Mouse (Mus musculus) liver (tissue): Measurements from ENCODE around the gene Pou6f2.

Experiments used
- DNase-seq: peaks from one replicate; pipeline ENCODE4 v3.0.0-alpha.2; 2020; ENCODE audit warnings: mixed read lengths

The Pou6f2 gene

DNA sequence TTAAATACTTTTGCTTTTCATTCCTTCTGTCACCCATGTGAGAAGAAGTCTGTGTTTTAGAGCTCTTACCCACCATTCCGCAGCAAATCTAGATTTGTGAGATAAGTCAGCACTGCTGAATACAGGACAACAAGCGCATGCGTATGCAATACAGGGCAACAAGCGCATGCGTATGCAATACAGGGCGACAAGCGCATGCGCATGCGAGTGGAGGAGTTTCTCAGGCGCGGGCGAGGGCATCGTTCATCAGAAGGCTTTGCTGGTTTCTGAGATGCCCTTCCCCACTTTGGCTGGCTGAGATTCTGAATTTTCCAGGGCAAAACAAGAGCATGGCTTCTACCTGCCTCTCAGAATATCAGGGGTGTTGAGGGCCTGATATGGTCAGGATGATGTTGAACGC, 186.2 kb downstream of the Pou6f2 start:
- no peak for DNase-seq

GRCm38 (mm10) chr13:18204476-18205250, 192.8 kb downstream of the Pou6f2 start:
- no peak for DNase-seq

DNA sequence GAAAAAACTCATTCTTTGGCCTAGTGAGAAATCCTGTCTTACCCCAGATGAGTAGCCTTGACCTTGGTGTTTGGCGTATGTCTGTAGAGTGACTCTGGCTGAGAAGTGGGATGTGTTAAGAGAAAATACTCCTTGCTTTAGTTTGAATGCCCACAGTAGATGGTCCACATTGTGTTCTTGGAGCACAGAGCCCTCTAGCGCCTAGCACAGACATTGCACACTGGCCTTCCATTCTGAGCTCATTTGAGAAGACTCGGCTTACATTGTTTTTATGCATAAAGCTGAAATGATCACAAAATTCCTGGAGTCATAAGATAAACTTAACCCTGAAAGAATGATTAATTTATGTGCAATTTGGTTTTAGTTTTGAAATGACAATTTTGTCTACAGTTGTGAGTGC, 223.5 kb downstream of the Pou6f2 start:
- DNase-seq, result peak; percentile 12

- DNase-seq, result no peak
These were observed 224.5 kb downstream of the Pou6f2 start for GRCm38 (mm10) chr13:18173021-18173420.

GRCm38 (mm10) chr13:18172334-18172733, 225.2 kb downstream of the Pou6f2 start:
- peak; percentile 16 for DNase-seq

GRCm38 (mm10) chr13:18164182-18164581, 233.3 kb downstream of the Pou6f2 start:
- no peak for DNase-seq

GRCm38 (mm10) chr13:18160566-18160965, 236.9 kb downstream of the Pou6f2 start:
- DNase-seq, result no peak

DNA sequence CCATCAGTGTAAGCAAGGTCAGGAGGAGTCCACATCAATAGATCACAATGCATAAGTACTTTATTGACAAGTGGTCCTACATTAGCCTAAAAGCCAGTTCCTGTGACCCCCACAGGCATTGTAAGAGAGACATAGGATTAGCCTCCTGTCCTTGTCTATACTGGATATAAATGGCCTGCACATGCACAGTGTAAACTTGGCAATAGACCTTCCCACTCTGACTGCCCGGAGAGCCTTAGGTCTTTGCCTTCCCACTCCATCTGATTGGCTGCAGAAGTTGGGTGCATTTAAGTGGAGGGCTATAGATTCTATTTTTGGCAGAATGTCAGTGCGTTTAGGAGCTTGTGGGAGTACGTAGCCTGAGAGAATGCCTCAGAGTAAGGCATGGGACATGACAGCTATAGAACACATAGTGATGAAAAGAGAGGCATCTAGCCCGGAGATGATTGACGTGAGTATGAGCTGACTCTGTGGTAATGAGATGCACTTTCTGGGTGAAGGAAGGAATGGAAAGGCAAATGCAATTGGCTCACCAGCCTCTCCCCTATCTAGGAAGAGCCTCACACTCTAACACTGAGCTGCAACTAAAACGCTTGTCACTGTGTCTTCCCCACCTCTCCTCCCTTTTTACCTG, 243.4 kb downstream of the Pou6f2 start:
- DNase-seq, result no peak

DNA sequence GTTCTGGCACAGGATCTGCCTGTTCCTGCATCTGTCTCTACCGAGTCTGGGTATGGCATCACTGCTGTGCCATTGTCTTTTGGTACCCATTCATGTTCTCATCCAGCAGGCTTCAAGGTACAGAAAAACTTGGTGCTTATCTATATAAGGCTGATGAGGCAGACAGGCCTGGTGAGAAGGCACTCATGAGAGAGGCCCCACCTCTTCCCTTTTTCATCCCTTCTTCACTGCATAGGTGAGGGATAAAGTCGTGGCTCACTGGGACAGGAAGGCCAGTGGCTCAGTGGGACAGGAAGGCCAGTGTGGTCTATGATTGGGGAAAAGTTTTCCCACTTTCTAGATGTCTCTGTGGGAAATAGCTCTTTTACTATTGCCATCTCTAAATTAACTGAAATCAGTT, 263.8 kb downstream of the Pou6f2 start:
- no peak for DNase-seq

DNA sequence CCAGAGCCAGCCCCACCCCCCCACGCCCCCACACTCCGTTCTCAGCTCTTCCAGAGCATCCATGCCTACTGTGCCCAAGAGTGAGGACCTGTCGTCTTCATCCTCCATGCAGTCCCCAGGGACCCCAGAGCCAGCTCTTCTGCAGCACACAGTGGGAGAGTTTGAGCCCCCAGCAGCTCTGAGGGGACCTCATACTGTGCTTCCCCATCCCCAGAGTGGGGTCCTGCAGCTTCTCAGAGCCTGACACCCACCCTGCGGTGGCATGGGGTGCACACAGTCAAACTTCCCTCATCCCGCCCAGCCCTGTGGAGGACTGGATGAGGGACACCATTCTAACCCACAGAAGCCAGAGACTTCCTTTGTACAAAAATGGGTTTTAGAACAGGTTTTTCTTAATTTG, 264.3 kb downstream of the Pou6f2 start:
- DNase-seq, result no peak

DNA sequence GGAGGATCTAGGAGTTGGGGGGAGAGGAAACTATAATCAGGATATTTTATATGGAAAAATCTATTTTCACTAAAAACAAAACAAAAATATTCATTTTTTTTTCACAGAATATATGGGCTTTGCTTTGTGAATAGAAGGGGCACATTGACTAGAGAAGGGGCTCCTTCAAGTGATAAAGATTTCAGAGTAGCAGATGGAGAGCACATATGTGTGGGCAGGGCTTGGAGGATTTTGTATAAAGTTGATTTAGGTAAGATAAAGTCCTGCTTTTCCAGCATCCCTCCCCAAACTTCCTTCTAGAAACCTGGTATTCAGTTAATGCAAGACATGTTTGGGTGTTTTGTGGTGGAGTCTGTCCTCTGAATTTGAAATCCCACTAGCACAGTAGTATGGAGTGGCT, 266.2 kb downstream of the Pou6f2 start:
- DNase-seq, result no peak

GRCm38 (mm10) chr13:18129697-18130096, 267.8 kb downstream of the Pou6f2 start:
- no peak for DNase-seq

DNA sequence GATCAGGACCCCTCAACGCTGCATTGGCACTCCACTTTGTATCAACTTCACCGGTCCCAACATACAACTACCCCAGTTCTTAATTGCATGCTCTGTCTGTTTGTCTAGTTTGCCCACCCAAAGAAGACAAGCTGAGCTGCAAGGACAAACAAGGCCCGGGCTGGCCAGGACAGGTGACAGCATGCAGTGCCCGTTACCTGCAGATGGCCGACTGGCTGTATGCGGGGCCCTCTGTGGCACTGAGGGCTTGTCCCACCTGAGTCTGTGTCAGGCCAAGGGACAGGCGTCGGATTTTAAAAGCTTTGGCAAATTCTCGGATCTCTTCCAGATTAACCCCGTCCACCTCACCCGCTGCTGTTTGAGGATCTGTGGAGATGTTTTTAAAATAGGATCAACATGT, 268.7 kb downstream of the Pou6f2 start:
- DNase-seq, result no peak

DNA sequence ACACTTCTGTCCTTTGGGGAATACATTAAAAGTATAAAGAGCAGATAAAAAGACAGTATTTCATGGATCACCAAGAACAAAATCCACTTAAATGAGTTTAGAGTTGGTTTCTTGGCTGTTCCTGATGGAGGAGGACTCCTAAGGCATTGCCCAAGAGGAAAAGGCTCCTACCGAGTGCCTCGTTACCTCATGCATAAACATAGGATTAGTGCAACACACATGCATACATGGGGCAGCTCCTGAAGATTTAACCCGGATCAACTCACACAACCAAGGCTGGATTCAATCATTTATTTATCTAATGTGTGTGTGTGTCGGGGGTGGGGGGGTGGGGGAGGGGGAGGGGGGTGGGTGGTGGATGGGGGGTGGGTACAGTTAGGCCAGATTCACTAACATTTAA, 269.4 kb downstream of the Pou6f2 start:
- no peak for DNase-seq

GRCm38 (mm10) chr13:18126111-18126510, 271.4 kb downstream of the Pou6f2 start:
- DNase-seq, result no peak

- no peak for DNase-seq
These were observed 272.1 kb downstream of the Pou6f2 start for GRCm38 (mm10) chr13:18125226-18126000.

DNA sequence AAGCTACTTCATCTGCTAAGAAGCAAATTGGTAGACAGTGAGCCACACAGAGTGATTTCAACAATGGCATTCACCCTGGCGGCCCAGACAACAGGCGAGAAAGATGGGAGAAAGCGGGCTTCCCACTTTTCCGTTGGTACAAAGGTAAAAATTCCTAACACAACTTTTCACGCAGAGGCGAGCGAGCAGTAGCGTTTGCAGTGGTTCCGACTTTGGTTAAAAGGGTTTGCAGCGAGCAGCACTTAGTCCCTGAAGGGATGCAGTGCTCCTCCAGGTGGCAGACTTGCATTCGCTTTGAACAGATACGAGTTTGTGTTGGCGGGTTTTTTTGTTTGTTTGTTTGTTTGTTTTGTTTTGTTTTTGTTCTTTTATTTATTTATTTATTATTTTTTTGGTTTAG, 273.1 kb downstream of the Pou6f2 start:
- DNase-seq, result peak; percentile 12

- DNase-seq, result no peak
These were observed 277.1 kb downstream of the Pou6f2 start for GRCm38 (mm10) chr13:18120406-18120805.

- no peak for DNase-seq
These were observed 315.9 kb downstream of the Pou6f2 start for GRCm38 (mm10) chr13:18081443-18082119.
